Mouse (Mus musculus): Measurements from ENCODE around the gene Ccin.

DNA sequence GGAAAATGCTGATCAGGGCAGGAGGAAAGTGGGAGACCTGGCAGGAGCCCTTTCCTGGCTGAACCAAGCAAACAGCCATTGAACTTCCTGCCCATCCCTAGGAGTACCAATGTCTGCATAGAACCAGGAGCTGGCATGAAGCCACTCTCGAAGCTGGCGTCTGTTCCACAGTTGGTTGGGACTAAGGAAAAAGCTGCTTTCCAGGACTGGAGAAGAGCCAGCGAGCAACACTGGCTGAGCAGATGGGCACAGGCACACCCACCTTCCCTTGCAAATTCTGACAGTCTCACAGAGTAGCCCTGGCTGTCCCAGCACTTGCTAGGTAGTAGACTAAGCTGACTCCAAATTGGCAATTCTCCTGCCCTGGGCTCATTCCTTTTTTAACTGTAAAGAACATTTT lies 3.5 kb upstream of the Ccin start:
- TF ChIP-seq ZNF384 (IDR thresholded peaks at IDR 0.05; ENCODE audit: low read depth, low read length) (no peak), CTCF (conservative IDR thresholded peaks at IDR 0.05 in 1 of 2, IDR thresholded peaks at IDR 0.05 in 1 of 2; ENCODE audit: low read depth in 2 of 2, low read length in 2 of 2) (no peak), TBP (conservative IDR thresholded peaks at IDR 0.05; ENCODE audit: low read depth, low read length) (no peak), USF1 (IDR thresholded peaks at IDR 0.05; ENCODE audit: low read depth, low read length) (no peak), NELFE (IDR thresholded peaks at IDR 0.05; ENCODE audit: low read depth, low read length) (no peak), EP300 (IDR thresholded peaks at IDR 0.05; ENCODE audit: low read length) (no peak), ZC3H11A (IDR thresholded peaks at IDR 0.05; ENCODE audit: low read depth, low read length) (no peak)
